Mouse (Mus musculus): Measurements from ENCODE around the gene Wdr25.

Wdr25 gene

DNA sequence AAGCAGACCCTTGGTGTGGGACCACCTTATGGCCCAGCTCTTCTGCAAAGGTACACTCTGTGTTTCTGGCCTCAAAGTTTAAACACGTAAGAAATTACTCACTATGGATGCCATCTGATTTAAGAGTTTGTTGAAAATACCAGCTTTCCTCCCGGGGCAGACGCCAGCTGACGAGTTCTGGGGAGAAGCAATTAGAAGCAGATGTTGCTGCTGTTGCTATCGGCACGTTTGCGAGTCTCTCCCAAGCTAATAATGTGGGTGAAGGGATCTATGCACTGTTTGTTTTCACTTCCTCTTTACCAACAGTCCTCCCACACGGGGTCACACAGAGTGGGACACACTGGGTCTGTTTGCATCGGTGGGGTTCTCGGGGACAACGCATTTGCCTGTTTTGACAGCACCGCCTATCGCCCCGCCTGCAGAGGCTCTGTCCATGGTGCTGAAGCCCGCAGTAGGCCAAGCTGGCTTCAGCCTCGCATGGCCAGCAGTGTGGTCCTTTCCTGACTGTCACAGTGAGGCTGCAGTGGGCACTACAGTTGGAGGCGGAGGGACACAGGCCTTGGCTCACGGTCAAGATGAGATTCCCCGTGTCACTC lies 101.1 kb downstream of the Wdr25 start:
- peak; percentile 93 for DNase-seq

DNA sequence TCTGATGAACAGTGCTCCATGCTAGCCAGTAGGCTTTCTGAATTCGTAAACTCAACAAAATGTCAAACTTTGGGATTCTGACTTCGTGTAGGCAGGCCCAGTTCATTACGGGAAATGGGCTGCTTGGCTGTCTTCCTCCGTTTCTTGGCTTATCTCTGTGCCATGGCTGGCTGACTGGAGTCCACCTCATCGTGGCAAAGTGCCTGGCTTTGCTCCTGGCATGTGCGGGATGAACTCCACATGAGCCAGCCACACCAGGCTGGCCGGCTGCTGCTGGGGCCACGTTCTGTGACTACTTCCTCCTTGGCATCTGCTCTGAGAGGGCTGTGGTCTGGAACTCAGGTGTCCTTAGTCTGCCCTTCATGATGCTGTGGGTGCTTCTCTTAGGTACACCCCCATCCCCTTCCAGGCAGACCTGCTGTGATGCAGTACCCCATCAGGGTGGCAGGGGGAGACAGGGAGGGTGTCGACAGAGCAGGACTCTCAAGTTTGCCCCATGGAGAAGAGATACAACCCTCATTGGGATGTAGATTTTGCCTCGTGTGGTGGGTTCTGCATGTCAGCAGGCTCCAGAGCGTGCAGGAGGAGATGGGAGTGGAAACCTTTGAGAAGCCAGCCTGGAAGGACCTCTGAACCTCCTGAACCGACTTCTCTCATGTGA lies 102.7 kb downstream of the Wdr25 start:
- DNase-seq, result no peak

DNA sequence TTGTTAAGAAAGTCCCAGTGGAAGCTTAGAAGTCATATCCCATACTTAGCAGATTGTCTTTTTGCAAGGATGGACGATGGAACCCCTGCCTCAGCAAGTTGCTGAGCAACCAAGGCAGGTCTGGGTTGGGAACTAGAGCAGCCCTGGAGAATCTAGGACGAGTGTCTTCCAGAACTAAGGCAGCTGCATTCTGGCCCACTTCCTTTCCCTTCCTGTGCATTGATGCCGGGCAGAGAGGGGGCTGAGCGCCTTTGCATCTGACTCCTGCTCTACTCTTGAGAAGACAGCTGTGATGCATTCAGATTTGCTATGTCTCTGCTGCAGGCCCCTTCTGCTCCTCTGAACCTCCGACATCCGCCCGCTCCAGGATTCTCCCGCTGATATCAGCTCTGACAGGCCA lies 103.8 kb downstream of the Wdr25 start:
- no peak for DNase-seq

DNA sequence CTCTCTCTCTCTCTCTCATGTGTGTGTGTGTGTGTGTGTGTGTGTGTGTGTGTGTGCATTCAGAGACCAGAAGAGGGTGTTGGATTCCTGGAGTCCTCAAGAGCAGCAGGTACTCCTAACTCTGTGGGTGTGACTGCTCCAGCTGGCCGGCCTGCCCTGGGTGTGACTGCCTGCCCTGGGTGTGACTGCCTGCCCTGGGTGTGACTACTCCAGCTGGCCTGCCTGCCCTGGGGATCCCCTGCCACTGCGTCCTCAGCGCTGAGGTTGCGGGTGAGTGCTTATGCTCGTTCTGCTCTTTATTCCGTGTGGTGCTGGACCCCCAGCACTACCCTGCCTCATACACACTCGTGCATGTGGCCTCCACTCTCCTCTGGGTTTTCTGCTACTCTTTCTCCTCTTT lies 109.5 kb downstream of the Wdr25 start:
- DNase-seq, result no peak

DNA sequence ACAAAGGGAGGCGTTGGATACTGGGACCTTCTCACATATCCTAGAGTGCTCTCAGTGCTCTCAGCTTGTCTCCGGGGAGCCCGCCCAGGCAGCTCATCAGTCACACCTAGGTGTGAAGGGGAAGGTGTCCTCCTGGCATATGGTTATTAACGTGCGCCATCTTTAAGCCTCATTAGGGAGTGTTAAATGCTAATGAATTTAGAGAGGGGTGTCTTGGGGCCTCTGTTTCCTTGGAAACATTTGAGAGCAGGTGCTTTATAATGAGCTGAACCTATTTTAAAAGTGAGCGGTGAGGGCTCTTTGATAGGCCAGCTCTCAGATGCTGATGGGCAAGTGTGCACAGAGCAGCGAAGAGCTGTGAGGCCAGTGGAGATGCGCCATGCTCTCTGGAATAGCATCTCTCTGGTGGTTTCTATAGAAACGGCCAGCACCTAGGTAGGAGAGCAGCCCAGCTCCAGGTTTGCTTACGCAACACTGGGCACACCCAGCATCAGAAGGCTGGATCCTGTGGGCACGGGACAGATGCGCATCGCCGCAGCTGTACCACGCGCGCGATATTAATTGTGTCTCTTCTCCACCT lies 116.7 kb downstream of the Wdr25 start:
- DNase-seq, result no peak

DNA sequence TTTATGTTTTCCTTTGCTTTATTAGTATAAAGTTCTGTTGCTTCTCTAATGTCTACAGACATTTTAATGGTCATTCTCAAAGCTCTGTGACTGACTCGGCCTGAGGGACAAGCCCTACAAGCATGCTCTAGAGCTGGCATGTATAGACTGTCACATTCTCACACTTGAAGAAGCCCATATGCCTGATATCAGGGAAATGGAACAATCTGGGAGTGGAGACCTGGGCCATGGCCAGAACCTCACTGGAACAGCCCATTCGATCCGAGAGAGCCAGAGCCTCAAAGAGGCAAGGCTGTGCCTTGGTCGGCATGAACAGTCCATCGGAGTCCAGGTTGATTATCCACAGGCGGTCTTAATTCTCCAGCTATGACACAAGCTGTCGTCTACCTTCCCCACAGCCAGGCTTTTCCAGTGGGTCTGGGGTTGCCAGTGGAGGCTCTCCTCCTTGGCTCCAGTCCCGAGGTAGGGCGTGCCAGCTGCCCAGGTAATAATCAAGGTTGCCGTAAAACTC lies 128.8 kb downstream of the Wdr25 start:
- peak; percentile 34 for DNase-seq

DNA sequence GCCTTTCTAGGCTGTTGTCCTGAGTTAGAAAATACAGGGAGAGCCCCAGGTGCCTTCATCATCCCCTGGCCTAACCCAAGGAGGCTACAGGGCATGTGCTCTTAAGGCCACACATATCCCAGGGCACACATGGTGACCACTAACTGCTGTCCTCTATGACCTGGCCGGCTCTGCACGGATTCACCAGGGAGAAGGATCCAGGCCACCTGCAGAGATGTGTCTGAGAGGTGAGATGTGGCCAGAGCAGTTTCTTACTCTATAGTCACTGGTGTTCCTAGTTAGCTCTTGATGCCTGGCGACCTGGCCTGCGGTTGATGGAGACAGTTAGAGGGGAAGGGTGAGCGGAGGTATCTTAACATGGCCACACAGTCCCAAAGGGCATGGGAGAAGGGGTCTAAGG lies 129.5 kb downstream of the Wdr25 start:
- DNase-seq, result no peak

DNA sequence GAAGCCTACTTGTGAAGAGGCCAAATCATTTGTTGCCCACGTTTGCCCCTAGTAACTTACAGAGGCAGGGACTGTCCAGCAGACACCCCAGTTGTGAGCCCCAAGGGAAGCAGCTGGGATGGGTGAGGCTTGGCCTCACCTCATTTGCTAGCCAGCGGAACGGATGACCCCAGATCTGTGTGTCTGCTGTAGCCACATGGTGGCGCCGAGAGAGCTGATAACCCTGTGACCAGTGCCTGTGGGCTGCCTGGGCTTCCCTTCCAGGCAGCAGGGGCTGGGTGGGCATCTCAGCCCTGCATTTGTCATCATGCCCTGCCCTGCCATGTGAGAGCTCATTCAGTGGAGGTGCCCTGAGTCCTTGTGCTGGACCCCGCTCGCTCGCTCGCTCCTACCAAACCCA lies 130.3 kb downstream of the Wdr25 start:
- no peak for DNase-seq

DNA sequence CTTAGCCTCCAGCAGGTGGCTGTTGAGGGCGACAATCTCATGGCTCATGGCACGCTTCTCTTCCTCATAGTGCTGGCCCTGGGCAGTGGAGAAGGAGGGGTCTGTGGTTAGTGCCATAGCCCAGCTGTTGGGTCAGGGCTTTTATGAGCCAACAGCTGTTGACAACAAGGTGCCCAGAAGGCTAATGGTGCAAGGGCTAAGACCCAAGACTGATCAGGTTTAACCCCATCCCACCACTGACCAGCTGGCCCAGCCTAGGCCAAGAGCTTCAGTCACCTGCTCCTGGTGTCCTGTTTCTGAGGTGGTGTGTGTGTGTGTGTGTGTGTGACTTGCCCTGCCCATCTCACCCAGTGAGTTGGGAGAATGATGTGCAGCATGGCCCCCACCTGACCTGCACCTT lies 143.6 kb downstream of the Wdr25 start:
- no peak for DNase-seq

DNA sequence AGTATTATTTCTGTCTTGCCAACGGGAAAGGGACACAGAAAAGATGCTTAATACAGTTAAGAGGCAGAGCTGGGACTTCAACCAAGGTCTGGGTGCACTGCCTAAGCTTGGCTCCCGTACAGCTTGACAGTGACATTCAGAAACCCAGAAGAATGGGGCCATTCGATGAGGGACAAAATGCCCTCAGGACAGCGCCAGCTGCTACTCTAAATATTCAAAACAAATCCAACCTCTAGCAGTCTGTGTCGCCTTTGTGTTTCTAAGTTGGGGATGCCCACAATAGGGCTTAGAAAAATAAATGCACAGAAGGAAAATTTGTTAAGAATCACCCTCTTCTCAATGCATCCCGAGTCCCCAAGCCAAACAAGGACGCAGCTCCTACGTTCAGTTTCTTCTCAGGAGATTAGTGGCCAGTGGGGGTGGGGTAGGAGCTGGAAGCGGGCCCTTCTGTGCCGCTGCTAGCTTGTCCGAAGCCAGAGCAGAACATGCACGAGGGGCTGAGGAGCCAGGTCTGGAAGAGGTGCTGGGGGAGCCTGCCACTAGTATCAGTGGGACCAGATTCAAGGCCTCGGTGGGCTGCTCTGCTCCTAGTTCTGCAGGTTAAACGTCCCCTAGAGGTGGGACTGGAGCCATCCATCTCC lies 144.9 kb downstream of the Wdr25 start:
- no peak for DNase-seq

DNA sequence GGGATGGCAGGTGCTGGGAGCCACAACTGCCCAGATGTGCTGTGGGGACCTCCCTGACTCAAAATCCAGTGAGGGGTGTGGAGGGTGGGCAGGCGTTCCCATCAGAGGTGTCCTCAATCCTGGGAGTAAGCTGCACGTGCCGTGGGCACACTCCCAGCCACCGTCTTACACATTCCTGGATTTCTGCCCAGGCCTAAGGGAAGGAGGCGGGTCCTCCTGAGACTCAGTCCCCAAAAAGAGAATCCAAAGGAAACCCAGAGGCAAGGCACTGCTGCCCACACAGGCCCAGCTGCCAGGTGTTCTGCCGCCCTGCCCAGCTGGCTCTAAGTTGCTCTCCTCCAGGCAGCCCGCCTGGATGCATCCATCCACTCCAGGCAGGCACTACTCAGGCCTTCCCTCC lies 145.9 kb downstream of the Wdr25 start:
- no peak for DNase-seq

DNA sequence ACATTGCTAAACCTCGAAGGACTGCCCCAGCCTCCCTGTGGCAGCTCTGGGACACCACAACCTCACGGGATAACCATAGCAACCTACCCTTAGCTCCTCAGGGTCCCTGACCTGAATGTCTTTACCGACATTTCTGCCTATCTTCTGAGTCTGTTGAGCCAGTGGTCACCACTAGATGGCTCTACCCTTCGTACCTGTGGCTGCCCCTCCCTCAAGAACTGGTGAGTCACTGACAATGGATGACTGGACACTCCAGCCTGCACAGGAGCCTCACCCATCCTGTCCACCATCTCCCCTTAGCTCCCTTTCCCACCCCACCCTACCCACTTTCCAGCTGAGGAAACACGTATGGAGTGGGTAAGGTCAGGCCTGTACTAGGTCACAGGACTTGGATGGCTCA lies 151.1 kb downstream of the Wdr25 start:
- DNase-seq, result no peak

DNA sequence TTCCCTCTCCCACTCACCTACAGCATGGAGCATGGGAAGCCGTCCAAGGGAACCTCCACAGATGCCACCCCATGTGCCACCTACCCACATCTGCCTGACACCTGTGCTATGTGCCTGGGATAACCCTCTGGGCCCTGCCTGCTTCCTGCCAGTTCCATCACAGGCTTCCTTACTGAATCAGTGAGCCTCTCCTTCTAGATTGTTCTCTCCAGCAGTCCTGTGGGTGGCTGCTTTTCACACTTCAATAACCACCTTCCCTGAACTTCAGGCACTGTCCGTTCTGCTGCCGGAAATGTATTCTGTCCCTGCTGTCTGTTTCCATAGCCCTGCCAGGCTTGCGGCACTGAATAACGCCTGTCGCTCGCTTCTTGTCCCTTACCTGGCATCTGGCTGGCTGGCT lies 152.2 kb downstream of the Wdr25 start:
- DNase-seq, result no peak

DNA sequence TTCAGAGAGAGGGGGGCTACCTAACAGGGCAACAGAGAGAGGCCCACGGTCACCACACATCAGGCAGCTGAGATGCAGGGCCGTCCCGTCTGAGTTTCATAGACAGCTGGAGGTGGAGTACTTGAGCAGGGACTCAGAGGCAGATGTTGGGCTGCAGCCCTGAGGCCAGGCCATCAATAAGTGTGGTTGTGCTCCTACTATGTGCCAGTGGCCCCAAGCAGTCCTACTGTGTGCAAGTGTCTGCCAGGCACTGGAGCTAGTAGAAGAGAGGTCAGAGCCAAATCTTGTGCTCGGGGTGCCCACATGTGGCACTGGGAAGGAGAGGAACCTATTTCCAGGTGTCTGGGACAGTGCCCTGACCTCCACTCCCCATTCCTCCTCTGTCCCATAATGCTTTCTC lies 156.5 kb downstream of the Wdr25 start:
- no peak for DNase-seq

DNA sequence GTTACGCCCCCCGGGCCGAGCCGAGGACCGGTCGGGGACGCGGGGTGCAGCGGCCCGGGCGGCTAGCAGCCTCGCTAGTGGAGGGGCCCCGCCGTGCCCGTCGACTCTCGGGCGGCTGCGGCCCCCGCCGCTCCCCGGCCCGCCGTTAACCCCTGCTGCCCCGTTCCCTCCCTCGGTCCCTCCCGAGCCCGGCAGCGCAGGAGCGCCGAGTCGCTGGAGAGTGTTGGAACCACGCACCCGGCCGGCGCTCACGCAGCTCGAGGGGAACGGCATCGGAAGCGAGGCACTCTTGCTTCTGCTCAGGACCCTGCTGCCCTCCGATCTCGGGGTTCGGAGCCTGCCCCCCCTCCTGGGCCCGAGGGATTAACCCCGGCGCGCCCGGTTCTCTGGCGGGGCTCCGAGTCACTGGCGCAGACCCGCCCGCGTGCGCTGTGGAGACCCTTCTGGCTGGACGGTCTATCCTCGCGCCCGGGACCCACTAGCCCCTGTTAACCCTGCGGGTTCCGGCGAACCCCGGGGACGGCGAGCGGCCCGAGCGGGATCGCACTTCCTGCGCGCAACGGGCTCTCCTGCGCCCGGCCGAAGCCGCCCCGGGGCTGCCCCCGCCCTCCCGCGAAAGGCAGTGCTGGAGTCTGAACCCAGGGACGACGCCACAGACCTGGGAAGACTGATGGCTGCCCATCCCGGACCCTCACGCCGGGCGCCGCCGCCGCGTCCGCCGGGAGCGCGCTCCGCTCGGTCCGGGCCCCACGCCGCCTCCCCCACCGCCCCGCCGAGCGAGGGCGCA lies 159.8 kb downstream of the Wdr25 start:
- DNase-seq, result peak; percentile 42

DNA sequence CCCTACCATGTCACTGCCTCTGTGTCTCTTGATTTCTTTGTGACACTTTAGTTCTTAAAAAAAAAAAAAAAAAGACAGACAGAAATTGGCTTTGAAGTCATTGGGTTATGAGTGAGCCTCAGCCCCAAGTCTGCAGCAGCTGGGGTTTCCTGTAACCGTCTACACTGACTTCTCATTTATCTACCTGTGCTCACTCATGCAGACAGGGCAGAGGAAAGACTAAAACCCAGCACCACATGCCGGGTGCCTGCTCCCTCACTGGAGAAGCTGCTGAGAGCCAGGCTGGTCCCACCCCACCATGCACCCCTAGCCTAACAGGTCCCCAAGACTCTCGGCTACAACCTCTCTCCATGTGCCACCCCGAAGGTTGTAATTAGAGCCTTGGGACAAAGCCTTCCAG lies 164.3 kb downstream of the Wdr25 start:
- no peak for DNase-seq

DNA sequence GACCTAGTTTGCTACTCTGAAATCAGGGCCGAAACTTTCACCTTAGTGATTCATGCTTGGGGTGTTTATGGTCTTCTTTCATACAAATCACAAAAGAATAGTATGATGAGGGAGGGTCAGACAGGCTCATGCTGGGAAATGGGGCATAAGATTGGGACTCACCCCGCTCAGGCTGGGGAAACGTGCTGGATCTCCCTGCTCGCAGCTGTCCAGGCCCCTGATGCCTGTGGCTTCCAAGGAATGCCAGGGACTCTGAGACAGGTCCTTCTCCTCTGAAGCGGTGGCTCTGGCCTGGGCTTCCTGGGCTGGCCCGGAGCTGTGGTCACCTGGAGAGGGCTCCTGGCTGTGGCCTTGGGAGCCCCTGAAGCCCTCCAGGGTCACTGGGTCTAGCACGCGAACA lies 165.2 kb downstream of the Wdr25 start:
- DNase-seq, result no peak

DNA sequence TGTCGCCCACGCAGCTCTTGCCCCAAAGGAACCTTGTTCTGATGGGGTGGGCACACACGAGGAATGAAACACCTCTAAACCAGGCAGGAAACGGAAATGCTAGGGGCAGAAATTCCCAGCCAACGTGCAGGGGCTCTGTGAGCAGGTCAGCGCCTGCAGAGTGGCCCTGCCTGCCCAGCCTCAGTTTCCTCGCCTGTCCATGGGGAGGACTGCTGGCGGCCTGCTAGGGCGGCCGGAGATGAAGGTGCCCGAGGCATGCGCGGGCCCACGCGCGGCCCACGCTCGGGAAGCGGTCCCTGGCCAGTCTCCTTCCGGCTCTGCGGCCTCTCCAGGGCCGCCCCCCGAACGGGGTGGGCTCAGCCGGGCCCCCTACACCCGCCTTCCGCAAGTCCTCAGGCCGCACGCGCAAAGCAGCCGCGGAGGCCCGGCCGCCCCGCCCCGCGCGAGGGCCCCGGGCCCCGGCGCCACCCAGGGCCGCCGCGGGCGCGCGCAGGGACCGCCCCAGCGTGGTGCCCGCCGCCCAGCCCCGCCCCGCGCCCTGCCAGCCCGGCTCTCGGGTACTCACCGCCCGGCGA lies 174.2 kb downstream of the Wdr25 start:
- peak; percentile 68 for DNase-seq

DNA sequence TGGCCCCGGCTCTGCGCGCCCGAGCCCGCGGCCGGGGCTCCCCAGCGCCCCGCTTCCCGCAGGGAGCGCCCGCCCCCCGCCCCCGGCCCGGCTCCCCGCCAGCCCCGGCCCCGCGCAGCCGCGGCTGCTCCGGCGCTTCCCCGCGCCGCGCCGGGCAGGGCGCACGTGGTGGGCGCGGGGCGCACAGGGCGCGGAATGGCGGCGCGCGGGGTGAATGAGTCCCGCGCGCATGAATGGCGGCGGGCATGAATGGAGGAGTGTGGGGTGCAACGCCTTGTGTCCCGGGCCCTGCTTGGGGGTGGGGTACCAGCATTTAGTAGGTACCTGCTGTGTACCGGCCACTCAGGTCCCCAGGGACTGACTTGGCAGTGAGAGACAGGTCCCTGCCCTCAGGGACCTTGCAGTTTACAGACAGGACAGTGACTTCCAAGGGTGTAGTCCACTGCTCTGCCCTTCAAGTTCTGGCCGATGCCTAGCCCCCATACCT lies 174.8 kb downstream of the Wdr25 start, which contains the start of gene Begain:
Gene Begain (minus strand): TSS at position 51 of the 487 bp plus-strand sequence.
- DNase-seq, result peak; percentile 22

DNA sequence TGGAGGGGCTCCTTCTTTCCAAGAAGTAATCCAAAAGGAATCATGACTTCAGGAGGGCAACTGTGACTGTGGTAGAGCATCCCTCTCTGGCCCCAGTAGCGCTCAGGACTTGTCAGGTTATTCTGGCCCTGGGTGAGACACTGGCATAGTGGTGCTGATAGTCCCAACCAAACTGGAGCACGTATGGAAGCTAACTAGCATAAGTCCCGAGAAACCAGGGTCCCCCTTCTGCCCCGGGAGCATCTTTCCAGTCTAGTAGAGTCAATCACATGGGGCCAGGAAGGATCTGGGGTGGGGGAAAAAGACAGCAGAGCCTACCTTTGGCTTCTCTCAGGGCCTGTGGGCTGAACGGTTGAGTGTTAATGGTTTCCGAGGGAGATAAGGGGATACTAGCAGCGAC lies 175.3 kb downstream of the Wdr25 start:
- no peak for DNase-seq

DNA sequence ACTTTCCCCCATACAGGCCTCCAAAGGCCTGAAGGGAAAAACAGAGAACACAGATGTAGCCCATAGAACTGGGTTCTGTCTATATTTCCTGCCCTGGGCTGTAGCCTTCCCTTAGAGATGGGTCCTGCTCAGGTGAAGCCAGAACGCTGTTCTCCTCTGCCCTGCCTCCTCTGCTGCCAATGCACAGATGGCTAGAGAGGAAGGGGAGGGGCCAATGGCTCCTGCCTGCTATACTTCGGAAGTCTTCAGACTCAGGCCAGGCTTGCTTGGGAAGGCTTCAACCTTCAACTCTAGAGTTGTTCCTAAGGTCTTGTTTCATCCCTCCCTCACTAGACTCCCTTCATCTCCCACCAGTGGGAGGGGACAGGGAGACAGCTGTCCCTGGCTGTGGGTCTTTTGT lies 176.3 kb downstream of the Wdr25 start:
- DNase-seq, result no peak

DNA sequence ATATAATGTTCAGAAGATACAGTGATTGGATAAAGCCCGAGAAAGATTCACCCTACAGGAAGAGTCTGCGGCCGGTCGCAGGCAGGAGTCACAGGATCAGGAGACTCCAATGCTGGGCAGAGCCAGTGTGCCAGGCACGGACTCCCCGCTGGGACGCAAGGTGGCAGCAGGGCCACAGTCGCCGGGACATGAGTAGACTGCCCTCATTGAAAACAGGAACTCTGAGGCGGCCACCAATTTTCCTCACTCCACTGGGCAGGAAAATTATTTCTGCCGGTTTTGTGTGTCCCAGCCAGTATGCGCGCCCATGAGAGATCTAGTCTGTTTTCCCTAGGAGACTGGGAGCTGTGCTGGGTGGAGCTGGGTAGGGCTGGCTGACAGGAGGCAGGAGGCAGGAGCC lies 177.8 kb downstream of the Wdr25 start:
- peak; percentile 56 for DNase-seq

DNA sequence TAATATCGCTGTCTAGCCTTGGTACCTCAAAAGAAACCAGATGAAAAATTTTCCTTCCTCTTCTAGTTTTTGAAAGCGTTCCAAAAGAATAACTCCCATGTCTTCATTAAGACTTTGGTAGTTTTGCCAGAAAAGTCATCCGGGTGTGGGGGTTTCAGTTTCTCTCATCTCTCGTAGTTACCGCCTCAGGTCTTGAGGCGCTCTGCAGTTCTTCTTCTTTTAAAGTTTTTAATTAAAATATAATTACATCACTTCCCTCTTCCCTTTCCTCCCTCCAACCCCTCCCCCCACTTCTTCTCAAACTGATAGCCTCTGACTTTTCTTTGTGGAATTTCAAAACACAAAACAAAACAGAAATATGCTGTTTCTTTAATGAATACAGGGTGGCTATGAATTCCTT lies 180.7 kb downstream of the Wdr25 start:
- DNase-seq, result no peak

Data from kidney, postnatal 10 days (tissue).